Mouse (Mus musculus): ENCODE measurements around the gene Per3.

The Per3 gene

GRCm38 (mm10) chr4:151044037-151044943, at the start of gene Per3:
Gene Per3, minus strand, starts transcription at chr4:151044665.
- DNase-seq: peak; percentile 99

DNA sequence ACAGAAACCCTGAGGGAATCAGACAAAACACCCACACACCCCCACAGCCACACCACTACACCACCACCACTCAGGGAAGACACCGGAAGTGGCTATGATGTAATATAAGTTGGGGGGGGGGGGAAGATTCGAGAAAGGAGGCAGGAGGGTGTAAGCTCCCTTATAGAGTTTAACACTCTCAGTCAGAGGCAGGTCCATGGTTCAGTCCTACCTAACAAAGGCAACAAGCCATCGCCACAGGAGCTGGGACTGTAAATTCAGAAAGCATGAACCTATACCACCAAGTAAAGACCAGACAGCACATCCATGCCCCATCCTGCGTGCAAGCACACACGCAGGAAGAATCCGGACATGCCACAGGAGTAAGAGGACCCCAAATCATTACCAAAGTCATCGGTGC, 44.8 kb upstream of the Per3 start, which contains the start of gene Gm13090:
Gene Gm13090 (plus strand): TSS at position 301 of the 400 bp plus-strand sequence.
- no peak for DNase-seq

- DNase-seq: no peak
Observed at GRCm38 (mm10) chr4:151088819-151089218, 44.4 kb upstream of the Per3 start.

- DNase-seq: no peak
Observed at GRCm38 (mm10) chr4:151087358-151087757, 42.9 kb upstream of the Per3 start.

GRCm38 (mm10) chr4:151083027-151083426, 38.6 kb upstream of the Per3 start:
- DNase-seq: no peak

- no peak for DNase-seq
Observed at GRCm38 (mm10) chr4:151081977-151082376, 37.5 kb upstream of the Per3 start.

- DNase-seq: no peak
Observed at GRCm38 (mm10) chr4:151081355-151081754, 36.9 kb upstream of the Per3 start.

DNA sequence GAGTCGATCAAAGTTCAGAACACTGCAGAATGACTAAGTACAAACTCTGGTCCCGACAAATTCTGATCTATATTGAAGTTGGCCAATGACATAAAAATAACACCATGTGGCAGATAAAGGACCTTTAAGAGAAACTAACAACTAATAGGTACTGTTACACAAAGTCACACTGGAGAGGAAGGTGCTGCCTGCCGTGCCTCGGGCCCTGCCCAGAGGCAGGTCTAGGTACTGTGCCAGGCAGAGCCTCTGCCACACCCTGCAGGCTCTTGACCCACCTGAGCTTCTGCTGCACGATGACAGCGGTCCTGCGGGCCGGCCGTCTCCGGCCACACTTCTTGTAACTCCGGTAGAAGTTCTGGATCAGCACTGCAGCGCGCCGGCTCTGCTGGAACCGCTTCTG, 30.4 kb upstream of the Per3 start:
- no peak for DNase-seq

- peak; percentile 82 for DNase-seq
Observed at GRCm38 (mm10) chr4:151073108-151073744, 28.8 kb upstream of the Per3 start.

DNA sequence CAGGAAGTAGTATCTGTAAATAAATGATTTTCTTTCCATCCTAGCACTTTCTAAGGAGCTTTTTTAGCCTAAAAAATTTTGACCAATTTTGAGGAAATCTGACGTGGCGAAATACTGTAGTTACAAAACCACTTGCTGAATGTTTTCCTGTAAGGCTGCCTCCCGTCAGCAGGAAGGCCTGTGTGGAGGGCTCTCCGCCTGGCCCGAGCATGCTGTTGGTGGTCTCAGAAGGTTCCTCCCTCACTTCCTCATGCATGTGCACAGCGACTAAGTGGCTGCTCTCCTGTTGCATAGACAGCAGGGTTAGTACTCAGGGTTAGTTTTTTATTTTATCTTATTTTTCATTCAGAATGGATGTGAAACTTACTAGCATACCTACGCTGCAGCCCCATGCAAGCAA, 26.5 kb upstream of the Per3 start:
- DNase-seq: no peak

DNA sequence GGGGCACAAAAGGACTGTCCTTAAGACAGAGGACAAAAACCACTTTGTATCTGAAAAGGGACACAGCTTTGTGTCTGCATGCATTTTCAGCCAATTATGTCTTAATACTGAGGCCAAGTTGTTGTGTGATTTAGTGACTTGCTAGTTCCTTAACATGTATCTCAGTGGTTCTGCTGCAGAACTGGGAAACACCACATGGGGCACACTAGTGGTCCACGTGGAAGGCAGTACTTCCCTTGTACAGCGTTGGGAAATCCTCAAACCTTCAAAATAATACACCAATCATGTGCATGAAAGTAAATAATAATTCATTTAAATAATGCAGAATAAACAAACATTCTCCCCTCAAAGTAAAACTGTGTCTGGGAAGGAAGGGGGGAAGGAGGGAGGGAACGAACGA, 24.3 kb upstream of the Per3 start:
- no peak for DNase-seq

DNA sequence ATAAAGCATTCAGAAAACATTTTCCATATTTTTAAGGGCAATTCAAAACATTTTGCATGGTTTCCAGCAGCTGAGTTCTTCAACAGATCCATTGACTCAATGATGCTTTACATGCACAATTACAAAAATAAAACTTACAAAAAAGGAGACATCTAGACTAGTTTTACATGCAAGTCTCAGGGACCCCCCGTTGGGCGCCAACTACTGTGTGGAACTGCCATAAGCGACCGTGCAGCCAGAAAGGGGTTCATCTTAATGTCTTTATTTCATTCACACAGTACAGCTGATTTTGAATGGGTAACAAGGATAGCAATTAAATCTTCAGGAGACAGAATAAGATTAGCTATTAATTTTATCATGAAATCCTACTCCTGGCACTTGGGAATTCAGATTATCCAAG, 15.1 kb upstream of the Per3 start:
- DNase-seq: no peak

GRCm38 (mm10) chr4:151058634-151059033, 14.2 kb upstream of the Per3 start:
- no peak for DNase-seq

DNA sequence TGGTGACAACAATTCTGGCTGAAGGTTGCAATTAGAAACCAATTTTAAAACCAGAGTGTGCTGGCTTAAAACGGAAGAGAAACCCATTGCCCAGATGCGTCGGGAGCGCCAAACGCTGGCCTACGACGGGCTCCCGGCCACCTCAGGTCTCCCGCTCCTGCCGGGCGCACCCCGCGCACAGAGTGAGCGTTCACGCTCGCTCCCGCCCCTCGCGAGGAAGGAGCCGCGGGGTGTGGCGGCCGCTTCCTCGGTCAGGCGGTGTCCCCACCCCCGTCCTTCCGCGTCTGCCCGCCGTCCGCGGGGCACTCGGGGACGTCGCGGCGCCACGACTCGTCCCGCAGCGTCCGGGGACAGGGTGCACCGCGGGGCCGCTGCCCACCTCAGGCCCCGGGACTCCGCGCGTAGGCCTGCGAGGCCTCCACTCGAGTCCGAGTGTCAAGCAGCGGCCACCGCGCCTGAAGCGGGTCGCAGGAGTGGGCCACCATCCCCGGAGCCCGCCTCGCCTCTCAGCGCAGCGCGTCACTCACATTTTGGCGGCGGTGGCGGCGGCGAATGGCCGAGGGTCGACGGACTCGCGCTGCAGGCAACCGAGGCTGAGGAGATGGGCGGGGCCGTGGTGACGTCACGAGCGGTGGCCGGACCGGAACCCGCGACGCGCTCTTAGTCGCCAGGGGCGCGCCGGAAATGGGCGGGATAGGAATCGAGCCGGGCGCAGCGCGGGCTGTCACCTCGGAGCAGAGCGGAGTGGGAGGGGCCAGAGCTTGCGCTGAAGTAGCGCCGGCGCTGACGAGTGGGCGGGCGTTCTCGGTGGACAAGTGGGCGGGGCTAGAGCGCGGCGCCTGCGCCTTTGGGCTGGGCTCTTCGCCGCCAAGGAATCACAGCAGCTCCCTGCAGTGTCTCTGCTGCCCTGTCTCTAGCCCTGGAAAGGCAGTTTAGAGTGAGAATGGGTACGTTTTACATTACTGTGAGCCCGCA, 13.2 kb upstream of the Per3 start, which contains the start of gene Vamp3:
Gene Vamp3 (minus strand): TSS at position 617 of the 975 bp plus-strand sequence.
- peak; percentile 98 for DNase-seq

DNA sequence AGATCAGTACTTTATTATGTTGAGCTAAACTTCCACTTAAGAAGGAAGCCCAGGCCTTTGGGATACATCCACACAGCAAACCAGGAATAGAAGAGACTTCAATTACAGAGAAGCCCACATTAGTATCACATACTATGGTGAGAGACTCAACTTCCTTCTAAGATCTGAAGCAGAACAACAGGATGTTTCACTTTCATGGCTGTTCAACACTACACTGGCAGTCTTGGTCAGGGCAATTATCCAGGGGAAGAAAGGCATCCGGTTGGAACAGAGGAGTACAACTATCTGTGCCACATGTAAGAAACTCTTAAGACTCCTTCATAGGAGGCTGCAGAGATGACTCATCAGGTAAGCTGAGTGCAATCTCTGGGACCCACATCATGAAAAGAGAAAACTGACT, 6.7 kb upstream of the Per3 start:
- no peak for DNase-seq

DNA sequence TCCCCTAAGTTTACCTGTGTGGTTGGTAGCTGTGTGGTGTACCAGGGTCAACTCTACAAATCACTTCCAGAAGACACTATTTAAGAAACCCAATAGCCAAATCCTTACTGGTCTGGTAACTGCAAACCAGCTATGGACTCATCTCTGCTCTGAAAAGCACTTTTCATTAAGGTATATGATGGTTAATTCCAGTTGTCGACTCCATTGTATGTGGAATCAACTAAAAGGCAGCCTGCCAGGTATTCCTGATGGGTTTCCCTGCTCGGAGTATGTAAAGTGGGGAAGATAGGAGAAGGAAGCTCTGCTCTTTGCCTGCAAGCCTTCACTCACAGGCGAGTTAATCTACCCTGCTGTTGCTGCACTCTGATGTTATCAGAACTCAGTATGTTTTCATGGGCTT, 2.1 kb upstream of the Per3 start:
- no peak for DNase-seq

GRCm38 (mm10) chr4:151044944-151045570, 592 bp upstream of the Per3 start:
- no peak for DNase-seq

DNA sequence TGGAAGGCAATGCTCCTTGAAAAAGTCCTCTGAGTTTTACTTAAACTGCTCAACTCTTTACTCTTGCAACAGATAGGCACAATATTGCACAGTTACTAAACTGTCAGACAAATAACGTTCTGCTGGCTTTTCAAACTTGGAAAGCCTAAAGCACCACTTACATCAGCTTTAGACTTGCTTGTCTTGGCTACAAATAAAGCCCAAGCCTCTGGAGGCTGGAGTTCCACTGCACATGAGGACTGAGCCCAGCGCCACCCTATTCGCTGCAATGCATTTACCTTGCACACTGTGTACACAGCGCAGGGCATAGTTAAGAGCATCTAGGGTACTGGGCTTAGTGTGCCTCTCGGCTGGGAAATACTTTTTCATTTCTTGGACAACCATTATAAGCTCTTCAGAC, 1.2 kb downstream of the Per3 start:
- DNase-seq: peak; percentile 48

GRCm38 (mm10) chr4:151041506-151041905, 3.0 kb downstream of the Per3 start:
- DNase-seq: no peak

GRCm38 (mm10) chr4:151037800-151038199, 6.7 kb downstream of the Per3 start:
- DNase-seq: no peak

DNA sequence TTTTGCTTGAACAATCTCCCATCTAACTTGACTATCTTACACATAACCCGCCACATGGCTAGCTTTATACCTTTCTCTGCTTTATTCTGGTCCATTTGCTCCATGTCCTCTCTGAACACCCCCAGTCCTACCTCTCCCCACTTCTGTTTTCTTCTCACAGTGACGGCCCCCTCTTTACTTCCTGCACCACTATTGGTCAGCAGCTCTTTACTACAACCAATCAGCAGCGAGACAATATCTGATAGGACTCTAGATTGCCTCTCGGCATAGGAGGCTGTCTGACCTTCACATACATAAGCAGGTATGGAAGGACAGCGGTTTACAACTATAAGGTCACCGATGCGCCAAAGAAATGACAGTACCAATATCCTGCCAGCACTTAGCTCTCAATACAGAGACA, 7.9 kb downstream of the Per3 start:
- no peak for DNase-seq

DNA sequence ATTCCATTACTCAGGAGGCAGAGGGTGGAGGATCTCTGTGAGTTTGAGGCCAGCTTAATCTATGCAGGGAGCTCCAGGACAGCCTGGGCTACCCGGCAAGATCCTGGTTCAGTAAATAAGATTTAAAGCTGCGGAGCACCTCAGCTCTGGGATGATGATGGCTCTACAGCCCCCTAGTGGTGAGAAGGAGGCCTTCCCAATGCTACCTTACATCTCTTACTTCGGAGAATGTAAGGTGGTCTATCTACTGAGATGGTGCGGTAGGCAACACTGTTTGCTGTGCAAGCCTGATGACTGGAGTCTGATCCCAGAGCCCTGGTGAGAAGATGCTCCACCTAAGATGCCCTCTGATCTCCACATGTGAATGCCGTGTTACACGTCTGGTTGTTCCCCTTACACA, 17.5 kb downstream of the Per3 start:
- DNase-seq: peak; percentile 26
